Mouse (Mus musculus) lung, adult 2 months (tissue): ENCODE data around the gene Tm6sf1. TPM values are rescaled to one million over a fixed set of nuclear protein-coding genes. Genes with fewer than 3 reads are reported as not detected.

Experiments used
- DNase-seq: peaks from one replicate; pipeline ENCODE4 v3.0.0; 2022
- H3K4me1 ChIP-seq: fragments of 200-500 bp; 2 replicates; pipeline ENCODE4 v1.6.1; 2011; ENCODE audit warnings: low read length; ENCODE audit not compliant: control insufficient read depth, insufficient read depth
- H3K4me3 ChIP-seq: fragments of 200-500 bp; replicated peaks from 2 replicates; pipeline ENCODE3; 2011; ENCODE audit warnings: low read depth, mild to moderate bottlenecking, control low read depth, low read length; ENCODE audit errors: extremely low read depth
- CTCF ChIP-seq: fragments of 200-500 bp; IDR thresholded peaks from 2 replicates; pipeline ENCODE4 v1.5.1; 2011; ENCODE audit warnings: mild to moderate bottlenecking, low read length, control low read depth; ENCODE audit not compliant: insufficient read depth
- POLR2A ChIP-seq: fragments of 200-500 bp; IDR thresholded peaks from 2 replicates; pipeline ENCODE4 v1.6.1; 2011; ENCODE audit warnings: low read depth, mild to moderate bottlenecking, control low read depth, low read length, borderline replicate concordance; ENCODE audit errors: extremely low read depth
- WGBS: fragments of 180-500 bp; shearing (Covaris S2); methylation state at CpG from one replicate; pipeline ENCODE4 v1.1.7; 2018; 5-methylcytosine and 5-hydroxymethylcytosine counted together
- polyA plus RNA-seq: library from polyadenylated mRNA; depleted of rRNA; stranded (reverse); fragments of >200 nt; gene quantifications from 2 replicates; pipeline ENCODE4 v1.2.3, GENCODE M21; 2012; rRNA removed

Tm6sf1 gene
- polyA plus RNA-seq, 1 experiment: 82.3 TPM

- TF ChIP-seq CTCF: no peak
- no peak for TF ChIP-seq POLR2A
- WGBS: 68% methylated on average over 4 of the region's 4 CpGs
- Histone ChIP-seq H3K4me1 (no peaks in the 10 kb centered on the region), H3K4me3 (no peak overlapping the region)
- DNase-seq: no peak
Observed at GRCm38 (mm10) chr7:81920314-81920713, 61.5 kb downstream of the Tm6sf1 start.

- DNase-seq: no peak
- 34% methylated on average over 1 of the region's 1 CpGs for WGBS
- Histone ChIP-seq H3K4me3 (no peak overlapping the region), H3K4me1 (no peaks in the 10 kb centered on the region)
- TF ChIP-seq POLR2A (no peak), CTCF (no peak)
Observed at GRCm38 (mm10) chr7:81921379-81921952, 62.7 kb downstream of the Tm6sf1 start.

- no peak for DNase-seq
- TF ChIP-seq POLR2A: no peak
- TF ChIP-seq CTCF: no peak
- Histone ChIP-seq H3K4me3 (no peak overlapping the region), H3K4me1 (peaks cover 4% of the 10 kb centered on the region)
- 76% methylated on average over 7 of the region's 7 CpGs for WGBS
Observed at GRCm38 (mm10) chr7:81928998-81929397, 70.2 kb downstream of the Tm6sf1 start.

- Histone ChIP-seq H3K4me1 (peaks cover 6% of the 10 kb centered on the region), H3K4me3 (peak overlapping the region; percentile 50)
- TF ChIP-seq CTCF (no peak), POLR2A (no peak)
- DNase-seq: no peak
- WGBS: 53% methylated on average over 5 of the region's 5 CpGs
Observed at GRCm38 (mm10) chr7:81932521-81933045, 73.8 kb downstream of the Tm6sf1 start.

- 8% methylated on average over 23 of the region's 23 CpGs for WGBS
- Histone ChIP-seq H3K4me1 (peaks cover 6% of the 10 kb centered on the region), H3K4me3 (peak overlapping the region; percentile 50)
- TF ChIP-seq POLR2A (no peak), CTCF (no peak)
- DNase-seq: no peak
Observed at GRCm38 (mm10) chr7:81933061-81933600, 74.3 kb downstream of the Tm6sf1 start.

GRCm38 (mm10) chr7:81933601-81934266 lies 74.9 kb downstream of the Tm6sf1 start:
- peak; percentile 55 for DNase-seq
- peaks cover 6% of the 10 kb centered on the region for H3K4me1 ChIP-seq
- WGBS: under 1% methylated on average over 98 of the region's 103 CpGs
- no peak for TF ChIP-seq POLR2A
- TF ChIP-seq CTCF: no peak
- H3K4me3 ChIP-seq: peak overlapping the region; percentile 50

Other genes with a start within 250 kb of the Tm6sf1 start
- 2.2 and 2.8 TPM in 2 replicates for gene Homer2, start 151.5 kb upstream of the Tm6sf1 start, polyA plus RNA-seq
- gene Ramac, start 96.1 kb upstream of the Tm6sf1 start, polyA plus RNA-seq: 7.6 and 13.6 TPM in 2 replicates
- 12.4 and 17.5 TPM in 2 replicates for gene 3110040N11Rik, start 69.5 kb upstream of the Tm6sf1 start, polyA plus RNA-seq
- 27.4 and 28.7 TPM in 2 replicates for gene Btbd1, start 29.6 kb upstream of the Tm6sf1 start, polyA plus RNA-seq
- gene Gm10160, start 3.2 kb upstream of the Tm6sf1 start, polyA plus RNA-seq: not detected in 2 replicates
- 3.5 and 3.6 TPM in 2 replicates for gene Hdgfl3, start 75.5 kb downstream of the Tm6sf1 start, polyA plus RNA-seq
- gene Bnc1, start 133.3 kb downstream of the Tm6sf1 start, polyA plus RNA-seq: 1.8 and 2.0 TPM in 2 replicates